Mouse (Mus musculus): ENCODE results near the gene Asphd2. TPM values are rescaled to one million over a fixed set of nuclear protein-coding genes. Genes with fewer than 3 reads are reported as not detected.

The Asphd2 gene
- polyA plus RNA-seq, 1 experiment, result 181 TPM

- H3K27ac ChIP-seq (ENCODE audit: insufficient read depth, low read length), result no peak overlapping the region
- H3K4me1 ChIP-seq (ENCODE audit: control insufficient read depth, insufficient read depth, low read length), result peaks cover 7% of the 10 kb centered on the region
- TF ChIP-seq POLR2A (IDR thresholded peaks at IDR 0.05; ENCODE audit: extremely low read depth, insufficient read depth, low read length) (no peak), CTCF (IDR thresholded peaks at IDR 0.05; ENCODE audit: extremely low read depth, insufficient read depth, low read length) (no peak)
- H3K4me3 ChIP-seq (ENCODE audit: insufficient read depth, low read length), result peak overlapping the region; percentile 76
Observed at GRCm38 (mm10) chr5:112343205-112343595, 51.5 kb downstream of the Asphd2 start.

- Histone ChIP-seq H3K4me1 (ENCODE audit: control insufficient read depth, insufficient read depth, low read length) (peaks cover 7% of the 10 kb centered on the region), H3K4me3 (ENCODE audit: insufficient read depth, low read length) (peak within 1 kb of the TSS; percentile 76), H3K27ac (ENCODE audit: insufficient read depth, low read length) (no peak within 1 kb of the TSS)
- TF ChIP-seq POLR2A (IDR thresholded peaks at IDR 0.05; ENCODE audit: extremely low read depth, insufficient read depth, low read length) (peak; percentile 57; the same call in 1 of the 2 replicates), CTCF (IDR thresholded peaks at IDR 0.05; ENCODE audit: extremely low read depth, insufficient read depth, low read length) (no peak)
Observed at GRCm38 (mm10) chr5:112342463-112343204, 52.0 kb downstream of the Asphd2 start, which contains the start of the genes Srrd and Hps4. Srrd (minus strand) TSS chr5:112343040. Hps4 (plus strand) TSS chr5:112343083.

DNA sequence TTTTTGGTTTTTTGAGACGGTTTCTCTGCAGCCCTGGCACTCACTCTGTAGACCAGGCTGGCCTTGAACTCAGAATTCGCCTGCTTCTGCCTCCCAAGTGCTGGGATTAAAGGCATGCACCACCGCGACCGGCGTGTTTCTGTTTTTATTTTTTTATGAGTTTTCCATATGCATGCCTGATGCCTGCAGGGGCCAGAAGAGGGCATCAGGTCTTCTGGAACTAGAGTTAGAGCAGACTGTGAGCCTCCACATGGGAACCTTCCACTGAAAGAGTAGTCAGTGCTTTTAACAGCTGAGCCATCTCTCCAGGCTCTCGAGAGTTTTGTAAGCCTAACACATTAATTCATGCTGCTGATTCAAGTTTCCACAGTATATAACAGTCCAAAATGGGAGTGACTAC, 55.5 kb downstream of the Asphd2 start:
- Histone ChIP-seq H3K4me3 (ENCODE audit: insufficient read depth, low read length) (no peak overlapping the region), H3K4me1 (ENCODE audit: control insufficient read depth, insufficient read depth, low read length) (peaks cover 3% of the 10 kb centered on the region; the same call in 1 of the 2 replicates), H3K27ac (ENCODE audit: insufficient read depth, low read length) (no peak overlapping the region)
- TF ChIP-seq POLR2A (IDR thresholded peaks at IDR 0.05; ENCODE audit: extremely low read depth, insufficient read depth, low read length) (no peak), CTCF (IDR thresholded peaks at IDR 0.05; ENCODE audit: extremely low read depth, insufficient read depth, low read length) (no peak)

- Histone ChIP-seq H3K4me3 (ENCODE audit: insufficient read depth, low read length) (no peak overlapping the region), H3K27ac (ENCODE audit: insufficient read depth, low read length) (no peak overlapping the region), H3K4me1 (ENCODE audit: control insufficient read depth, insufficient read depth, low read length) (peaks cover 1% of the 10 kb centered on the region; the same call in 1 of the 2 replicates)
- no peak for TF ChIP-seq POLR2A (IDR thresholded peaks at IDR 0.05; ENCODE audit: extremely low read depth, insufficient read depth, low read length)
- TF ChIP-seq CTCF (IDR thresholded peaks at IDR 0.05; ENCODE audit: extremely low read depth, insufficient read depth, low read length), result no peak
Observed at GRCm38 (mm10) chr5:112337004-112337403, 57.7 kb downstream of the Asphd2 start.

GRCm38 (mm10) chr5:112335473-112335872, 59.2 kb downstream of the Asphd2 start:
- Histone ChIP-seq H3K27ac (ENCODE audit: insufficient read depth, low read length) (no peak overlapping the region), H3K4me1 (ENCODE audit: control insufficient read depth, insufficient read depth, low read length) (no peaks in the 10 kb centered on the region), H3K4me3 (ENCODE audit: insufficient read depth, low read length) (no peak overlapping the region)
- TF ChIP-seq POLR2A (IDR thresholded peaks at IDR 0.05; ENCODE audit: extremely low read depth, insufficient read depth, low read length) (no peak), CTCF (IDR thresholded peaks at IDR 0.05; ENCODE audit: extremely low read depth, insufficient read depth, low read length) (peak; percentile 63)

Other genes starting within 250 kb of the Asphd2 start
- 1.7 and 2.2 TPM in 2 replicates for gene Cryba4, start 142.3 kb downstream of the Asphd2 start, polyA plus RNA-seq (2012; rRNA removed)
- gene Crybb1, start 139.1 kb downstream of the Asphd2 start, polyA plus RNA-seq (2012; rRNA removed), result 7.5 and 8.2 TPM in 2 replicates
- gene Tpst2, start 118.2 kb downstream of the Asphd2 start, polyA plus RNA-seq (2012; rRNA removed), result 31.4 and 35.4 TPM in 2 replicates
- 39.4 and 42.3 TPM in 2 replicates for gene Tfip11, start 68.5 kb downstream of the Asphd2 start, polyA plus RNA-seq (2012; rRNA removed)
- gene Srrd, start 51.8 kb downstream of the Asphd2 start, polyA plus RNA-seq (2012; rRNA removed), result 61.9 and 64.7 TPM in 2 replicates
- gene Hps4, start 51.8 kb downstream of the Asphd2 start, polyA plus RNA-seq (2012; rRNA removed), result 47.2 and 53.5 TPM in 2 replicates
- gene Gm6583, start 38.8 kb downstream of the Asphd2 start, polyA plus RNA-seq (2012; rRNA removed), result 0.04 and 0.13 TPM in 2 replicates
- gene Gm6588, start 54.6 kb upstream of the Asphd2 start, polyA plus RNA-seq (2012; rRNA removed), result not detected in 2 replicates
- 105 and 112 TPM in 2 replicates for gene Sez6l, start 182.3 kb upstream of the Asphd2 start, polyA plus RNA-seq (2012; rRNA removed)

Measured in cortical plate, adult 2 months (tissue).